In genomic region chr5:113173318-113173717, GRCm38 (mm10) we compare ENCODE assay signal across 9 mouse cellular contexts. TPM values are rescaled to one million over a fixed set of nuclear protein-coding genes. Genes with fewer than 3 reads are reported as not detected.
DNase-seq lines count a peak whose midpoint lies in the region; ATAC-seq and TF ChIP-seq lines count a peak whose summit lies in the region.
"Had no signal": no experiment of that assay in that cellular context is flagged by ENCODE, and none has a peak within 500 bp of the region (broad histone marks: within the 10 kb centered on the region; RNA-seq: fewer than 3 reads in every experiment).

No protein-coding gene starts in this region.

- ATAC-seq in forebrain, embryonic 14.5 days = peak; percentile 59; the same call in 1 of the 2 replicates
- ATAC-seq in lung, embryonic 14.5 days (ENCODE audit: insufficient read depth) = peak; percentile 51; the same call in 1 of the 2 replicates

- no peak overlapping the region for H3K4me3 ChIP-seq in forebrain, embryonic 14.5 days (ENCODE audit: low read depth, low read length)
- H3K4me3 ChIP-seq in lung, embryonic 14.5 days (ENCODE audit: low read depth, low read length) = no peak overlapping the region

- no peaks in the 10 kb centered on the region for H3K9me3 ChIP-seq in forebrain, embryonic 14.5 days (replicated peaks; ENCODE audit: control insufficient read depth, low read length)
- no peaks in the 10 kb centered on the region for H3K9me3 ChIP-seq in lung, embryonic 14.5 days (ENCODE audit: low read depth, low read length)

- DNase-seq in adrenal gland, adult (ENCODE audit: inconsistent age in 2 of 2, low spot score in 1 of 2) = peak; percentile 70 to 89
- DNase-seq in adrenal gland, adult 8-10 months = no peak
- DNase-seq in 3T3-L1 (ENCODE audit: low read depth, low spot score) = peak; percentile 25
- DNase-seq in brain, embryonic 14.5 days (ENCODE audit: low read depth) = peak; percentile 68
- DNase-seq in forebrain, embryonic 14.5 days (ENCODE audit: low spot score) = peak; percentile 63
- peak; percentile 83 for DNase-seq in kidney, postnatal 10 days
- DNase-seq in lung, embryonic 14.5 days = peak; percentile 83
- peak; percentile 48 to 61 for DNase-seq in right cerebral cortex, postnatal 36 days (ENCODE audit: low spot score in 2 of 2)

- no peak overlapping the region for H3K9ac ChIP-seq in forebrain, embryonic 14.5 days (ENCODE audit: low read length)
- H3K9ac ChIP-seq in lung, embryonic 14.5 days = no peak overlapping the region

- no peak overlapping the region for H3K4me2 ChIP-seq in forebrain, embryonic 14.5 days (ENCODE audit: low read length)
- no peak overlapping the region for H3K4me2 ChIP-seq in lung, embryonic 14.5 days

- 23% methylated on average over 5 of the region's 5 CpGs for WGBS in forebrain, embryonic 14.5 days
- 19% methylated on average over 5 of the region's 5 CpGs for WGBS in lung, embryonic 14.5 days

- H3K36me3 ChIP-seq in forebrain, embryonic 14.5 days (ENCODE audit: control insufficient read depth, insufficient read depth, low read length) = no peaks in the 10 kb centered on the region
- H3K36me3 ChIP-seq in lung, embryonic 14.5 days (ENCODE audit: insufficient read depth) = no peaks in the 10 kb centered on the region

- no peak overlapping the region for H3K27ac ChIP-seq in forebrain, embryonic 14.5 days (ENCODE audit: low read depth, low read length)
- no peak overlapping the region for H3K27ac ChIP-seq in lung, embryonic 14.5 days (ENCODE audit: low read depth)

- TF ChIP-seq POLR2A in brain, embryonic 14.5 days (IDR thresholded peaks at IDR 0.05; ENCODE audit: borderline replicate concordance, extremely low read depth, insufficient read depth, insufficient read length, poor library complexity, severe bottlenecking) = no peak

- peak; percentile 94 for TF ChIP-seq CTCF in brain, embryonic 14.5 days (IDR thresholded peaks at IDR 0.05; ENCODE audit: borderline replicate concordance, extremely low read depth, insufficient read depth, insufficient read length)
- TF ChIP-seq CTCF in lung, embryonic 14.5 days (IDR thresholded peaks at IDR 0.05; ENCODE audit: low read depth) = peak; percentile 98

- no peaks in the 10 kb centered on the region for H3K27me3 ChIP-seq in forebrain, embryonic 14.5 days (replicated peaks; ENCODE audit: control insufficient read depth, insufficient read depth, low read length)
- H3K27me3 ChIP-seq in lung, embryonic 14.5 days (ENCODE audit: insufficient read depth, low read length) = no peaks in the 10 kb centered on the region

- no peaks in the 10 kb centered on the region for H3K4me1 ChIP-seq in forebrain, embryonic 14.5 days (ENCODE audit: control insufficient read depth, insufficient read depth, low read length)
- H3K4me1 ChIP-seq in lung, embryonic 14.5 days (ENCODE audit: insufficient read depth) = no peaks in the 10 kb centered on the region

RNA-seq across cellular contexts. Expression of gene 2900026A02Rik, which starts 47.7 kb away (rescaled TPM):
- 10 to 100 TPM; 13.5 to 20.0 (median 15.7) TPM for total RNA-seq in adrenal gland, adult 8-10 months (2022)
- 6.0 and 8.6 TPM in 2 replicates for polyA plus RNA-seq in brain, embryonic 14.5 days (2012; rRNA removed)
- 2.1 and 2.7 TPM in 2 replicates for polyA plus RNA-seq in forebrain, embryonic 14.5 days (2014; fragmentation: Nextera tagmentation; extraction: Ambion mirVana)
- 6.9 TPM in 2 replicates for polyA plus RNA-seq in lung, embryonic 14.5 days (2014; fragmentation: Nextera tagmentation; extraction: Ambion mirVana)

RNA-seq across cellular contexts. Expression of gene Tmem211, which starts 53.4 kb away (rescaled TPM):
- not detected for total RNA-seq in adrenal gland, adult 8-10 months (2022)
- 0.07 and 0.09 TPM in 2 replicates for polyA plus RNA-seq in brain, embryonic 14.5 days (2012; rRNA removed)
- polyA plus RNA-seq in forebrain, embryonic 14.5 days (2014; fragmentation: Nextera tagmentation; extraction: Ambion mirVana) = not detected in 2 replicates
- not detected in 2 replicates for polyA plus RNA-seq in lung, embryonic 14.5 days (2014; fragmentation: Nextera tagmentation; extraction: Ambion mirVana)
- polyA plus RNA-seq: heart, embryonic 14.5 days had no signal
